Mouse (Mus musculus) common myeloid progenitor, adult 5-6 weeks (primary cell): ENCODE measurements around the gene Dusp23. TPM values are rescaled to one million over a fixed set of nuclear protein-coding genes. Genes with fewer than 3 reads are reported as not detected.

Source experiments
- total RNA-seq: library from RNA; stranded (forward); fragments of 200-1000, 187-1606 nt; gene quantifications from 2 replicates; pipeline ENCODE4 v1.2.3, GENCODE M21; 2017

The Dusp23 gene
- total RNA-seq, 1 experiment from 2014 or later = 2.6 TPM

Other genes with a start within 250 kb of the Dusp23 start
- not detected in 2 replicates for gene Slamf9, start 157.6 kb downstream of the Dusp23 start, total RNA-seq
- 0.14 and 2.2 TPM in 2 replicates for gene Igsf9, start 151.2 kb downstream of the Dusp23 start, total RNA-seq
- gene Tagln2, start 132.9 kb downstream of the Dusp23 start, total RNA-seq = 212 and 241 TPM in 2 replicates
- 0.32 and 2.0 TPM in 2 replicates for gene Cfap45, start 112.2 kb downstream of the Dusp23 start, total RNA-seq
- gene Vsig8, start 77.0 kb downstream of the Dusp23 start, total RNA-seq = not detected in 2 replicates
- 0.44 TPM in 1 of 2 replicates, not detected in the other for gene Slamf8, start 42.4 kb downstream of the Dusp23 start, total RNA-seq
- gene Fcrl6, start 30.4 kb downstream of the Dusp23 start, total RNA-seq = not detected in 2 replicates
- not detected in 2 replicates for gene Crp, start 65.1 kb upstream of the Dusp23 start, total RNA-seq